Mouse (Mus musculus): ENCODE results near the gene Rhbdf2. TPM values are rescaled to one million over a fixed set of nuclear protein-coding genes. Genes with fewer than 3 reads are reported as not detected.

Rhbdf2 gene
- polyA plus RNA-seq, 1 experiment from 2014 or later, result 9.8 TPM

DNA sequence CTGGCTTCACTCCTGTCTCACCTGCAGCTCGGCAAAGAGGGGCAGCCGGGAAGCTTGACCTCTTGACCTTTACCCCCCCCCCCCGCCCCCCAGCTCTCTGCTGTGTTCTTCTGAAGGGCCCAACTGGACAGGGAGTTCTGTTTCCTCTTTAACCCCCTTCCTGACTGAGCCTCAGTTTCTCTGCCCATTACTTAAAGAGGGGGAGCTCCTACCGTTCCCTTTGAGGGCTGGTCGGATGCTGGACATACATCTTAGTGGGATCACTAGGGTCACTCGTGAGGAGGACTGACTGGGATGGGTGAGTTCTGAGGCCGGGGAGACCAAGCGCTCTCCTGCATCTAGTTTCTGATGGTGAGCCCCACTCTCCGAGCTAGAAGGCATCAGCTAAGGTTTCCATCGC lies 26.4 kb upstream of the Rhbdf2 start, which contains the start of gene Prcd:
TSS of gene Prcd (plus strand) at position 301 of the 400 bp plus-strand sequence.
- peaks cover 18% of the 10 kb centered on the region; the same call in 1 of the 2 replicates for H3K4me1 ChIP-seq (ENCODE audit: insufficient read depth)
- WGBS, result 3% methylated on average over 10 of the region's 10 CpGs
- peak within 1 kb of the TSS; percentile 50 for H3K4me3 ChIP-seq (ENCODE audit: low read depth, low read length)
- H3K4me2 ChIP-seq, result peak within 1 kb of the TSS; percentile 96
- ATAC-seq (ENCODE audit: insufficient read depth), result no peak
- no peak within 1 kb of the TSS for H3K27ac ChIP-seq (ENCODE audit: low read depth)
- no peak for TF ChIP-seq CTCF (IDR thresholded peaks at IDR 0.05; ENCODE audit: low read depth)
- peaks cover 35% of the 10 kb centered on the region for H3K27me3 ChIP-seq (ENCODE audit: insufficient read depth, low read length)
- DNase-seq, result no peak
- H3K9ac ChIP-seq, result peak within 1 kb of the TSS; percentile 50
- no peaks in the 10 kb centered on the region for H3K36me3 ChIP-seq (ENCODE audit: insufficient read depth)
- no peaks in the 10 kb centered on the region for H3K9me3 ChIP-seq (ENCODE audit: low read depth, low read length)

GRCm38 (mm10) chr11:116652330-116653098 lies 25.7 kb upstream of the Rhbdf2 start:
- H3K27ac ChIP-seq (ENCODE audit: low read depth), result no peak overlapping the region
- ATAC-seq (ENCODE audit: insufficient read depth), result no peak
- TF ChIP-seq CTCF (IDR thresholded peaks at IDR 0.05; ENCODE audit: low read depth), result no peak
- H3K4me1 ChIP-seq (ENCODE audit: insufficient read depth), result peaks cover 21% of the 10 kb centered on the region; the same call in 1 of the 2 replicates
- no peaks in the 10 kb centered on the region for H3K9me3 ChIP-seq (ENCODE audit: low read depth, low read length)
- H3K9ac ChIP-seq, result no peak overlapping the region
- H3K4me2 ChIP-seq, result peak overlapping the region; percentile 96; the same call in 1 of the 2 replicates
- H3K4me3 ChIP-seq (ENCODE audit: low read depth, low read length), result peak overlapping the region; percentile 50
- H3K36me3 ChIP-seq (ENCODE audit: insufficient read depth), result no peaks in the 10 kb centered on the region
- DNase-seq, result no peak
- H3K27me3 ChIP-seq (ENCODE audit: insufficient read depth, low read length), result peaks cover 35% of the 10 kb centered on the region
- WGBS, result 62% methylated on average over 25 of the region's 25 CpGs

GRCm38 (mm10) chr11:116651339-116651738 lies 24.5 kb upstream of the Rhbdf2 start:
- ATAC-seq (ENCODE audit: insufficient read depth), result no peak
- 64% methylated on average over 8 of the region's 8 CpGs for WGBS
- H3K4me2 ChIP-seq, result no peak overlapping the region
- H3K9me3 ChIP-seq (ENCODE audit: low read depth, low read length), result no peaks in the 10 kb centered on the region
- H3K36me3 ChIP-seq (ENCODE audit: insufficient read depth), result no peaks in the 10 kb centered on the region
- TF ChIP-seq CTCF (IDR thresholded peaks at IDR 0.05; ENCODE audit: low read depth), result no peak
- no peak overlapping the region for H3K27ac ChIP-seq (ENCODE audit: low read depth)
- peaks cover 35% of the 10 kb centered on the region for H3K27me3 ChIP-seq (ENCODE audit: insufficient read depth, low read length)
- H3K9ac ChIP-seq, result no peak overlapping the region
- H3K4me1 ChIP-seq (ENCODE audit: insufficient read depth), result peaks cover 18% of the 10 kb centered on the region; the same call in 1 of the 2 replicates
- DNase-seq, result no peak
- no peak overlapping the region for H3K4me3 ChIP-seq (ENCODE audit: low read depth, low read length)

GRCm38 (mm10) chr11:116650811-116651210 lies 24.0 kb upstream of the Rhbdf2 start:
- no peak overlapping the region for H3K27ac ChIP-seq (ENCODE audit: low read depth)
- H3K9ac ChIP-seq, result no peak overlapping the region
- peaks cover 19% of the 10 kb centered on the region; the same call in 1 of the 2 replicates for H3K4me1 ChIP-seq (ENCODE audit: insufficient read depth)
- no peak overlapping the region for H3K4me3 ChIP-seq (ENCODE audit: low read depth, low read length)
- no peak overlapping the region for H3K4me2 ChIP-seq
- no peak for ATAC-seq (ENCODE audit: insufficient read depth)
- H3K27me3 ChIP-seq (ENCODE audit: insufficient read depth, low read length), result peaks cover 35% of the 10 kb centered on the region
- H3K9me3 ChIP-seq (ENCODE audit: low read depth, low read length), result no peaks in the 10 kb centered on the region
- H3K36me3 ChIP-seq (ENCODE audit: insufficient read depth), result no peaks in the 10 kb centered on the region
- no peak for TF ChIP-seq CTCF (IDR thresholded peaks at IDR 0.05; ENCODE audit: low read depth)
- WGBS, result 81% methylated on average over 8 of the region's 8 CpGs
- DNase-seq, result no peak

- no peak for TF ChIP-seq CTCF (IDR thresholded peaks at IDR 0.05; ENCODE audit: low read depth)
- no peak for ATAC-seq (ENCODE audit: insufficient read depth)
- no peaks in the 10 kb centered on the region for H3K9me3 ChIP-seq (ENCODE audit: low read depth, low read length)
- DNase-seq, result no peak
- H3K27me3 ChIP-seq (ENCODE audit: insufficient read depth, low read length), result peaks cover 33% of the 10 kb centered on the region
- H3K4me3 ChIP-seq (ENCODE audit: low read depth, low read length), result no peak overlapping the region
- H3K27ac ChIP-seq (ENCODE audit: low read depth), result no peak overlapping the region
- no peaks in the 10 kb centered on the region for H3K36me3 ChIP-seq (ENCODE audit: insufficient read depth)
- peaks cover 22% of the 10 kb centered on the region; the same call in 1 of the 2 replicates for H3K4me1 ChIP-seq (ENCODE audit: insufficient read depth)
- H3K4me2 ChIP-seq, result no peak overlapping the region
- WGBS, result 85% methylated on average over 13 of the region's 13 CpGs
- H3K9ac ChIP-seq, result no peak overlapping the region
Measured at GRCm38 (mm10) chr11:116649711-116650337, 23.0 kb upstream of the Rhbdf2 start.

GRCm38 (mm10) chr11:116648976-116649375 lies 22.2 kb upstream of the Rhbdf2 start:
- Histone ChIP-seq H3K27me3 (ENCODE audit: insufficient read depth, low read length) (peaks cover 24% of the 10 kb centered on the region), H3K4me2 (no peak overlapping the region), H3K36me3 (ENCODE audit: insufficient read depth) (no peaks in the 10 kb centered on the region), H3K4me1 (ENCODE audit: insufficient read depth) (peaks cover 25% of the 10 kb centered on the region; the same call in 1 of the 2 replicates), H3K9me3 (ENCODE audit: low read depth, low read length) (no peaks in the 10 kb centered on the region), H3K9ac (no peak overlapping the region), H3K4me3 (ENCODE audit: low read depth, low read length) (no peak overlapping the region), H3K27ac (ENCODE audit: low read depth) (peak overlapping the region; percentile 90)
- TF ChIP-seq CTCF (IDR thresholded peaks at IDR 0.05; ENCODE audit: low read depth), result no peak
- 71% methylated on average over 10 of the region's 10 CpGs for WGBS
- DNase-seq, result no peak
- ATAC-seq (ENCODE audit: insufficient read depth), result no peak

Data from lung, embryonic 14.5 days (tissue).